Mouse (Mus musculus): ENCODE results near the gene AC124502.3.
A peak's percentile ranks its signal among the peaks of the same experiment; 100 is the strongest.
"Not testable (repeated sequence)": the region's sequence is repeated elsewhere in the genome, so short reads cannot be mapped to it uniquely, and the experiment has no call there.

AC124502.3 gene

DNA sequence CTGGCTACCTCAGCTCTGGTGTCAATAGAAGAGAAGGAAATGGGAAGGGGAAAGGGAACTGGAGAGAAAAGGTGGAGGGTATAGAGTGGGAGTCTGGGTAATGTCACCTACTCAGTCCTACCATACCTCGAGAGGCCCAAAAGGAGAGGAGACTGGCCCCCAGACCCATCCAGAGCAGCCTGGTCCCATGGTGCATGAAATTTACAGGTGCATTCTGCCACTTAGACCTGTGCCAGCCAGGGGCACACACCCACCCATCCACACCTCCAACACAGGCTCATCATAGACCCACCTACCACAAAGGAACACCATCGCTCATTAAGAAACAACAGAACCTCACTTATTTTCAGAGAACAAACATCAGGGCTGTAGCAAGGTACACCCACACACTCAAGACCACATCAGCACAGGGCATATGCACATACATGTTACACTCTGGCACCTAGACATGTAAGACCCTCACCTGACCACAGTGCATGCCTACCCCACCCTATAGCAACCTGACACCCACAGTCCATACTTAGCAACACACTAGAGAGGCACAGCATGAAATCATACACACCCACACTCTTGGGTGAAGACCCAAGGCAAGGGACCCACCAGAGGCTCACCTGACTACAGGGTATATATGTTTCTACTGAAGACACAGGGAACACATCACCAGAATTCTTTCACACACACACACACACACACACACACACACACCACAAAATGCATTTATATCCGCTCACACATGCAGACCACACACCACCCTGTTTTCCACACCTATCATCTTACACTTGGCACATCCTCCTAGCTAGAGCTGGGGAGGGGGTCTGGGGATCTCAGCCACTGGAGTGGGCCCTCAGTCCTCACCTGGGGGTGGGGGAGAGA, 45.5 kb downstream of the AC124502.3 start:
- DNase-seq (ENCODE audit: low spot score) = no peak

DNA sequence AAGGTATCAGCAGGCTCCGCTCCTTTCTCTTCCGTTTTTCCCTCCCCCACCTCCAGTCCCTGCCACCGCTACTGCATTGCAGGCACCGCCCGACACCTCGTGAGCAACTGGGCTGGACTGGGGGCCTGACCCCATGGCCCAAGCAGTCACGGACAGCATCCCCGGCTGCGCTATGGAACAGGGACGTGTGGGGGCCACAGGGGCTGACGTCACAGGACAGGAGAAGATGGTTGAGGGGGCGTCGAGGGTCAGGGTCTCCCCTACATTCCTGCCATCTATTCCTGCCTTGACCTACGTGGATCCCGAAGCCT, 46.1 kb downstream of the AC124502.3 start:
- DNase-seq (ENCODE audit: low spot score) = no peak

DNA sequence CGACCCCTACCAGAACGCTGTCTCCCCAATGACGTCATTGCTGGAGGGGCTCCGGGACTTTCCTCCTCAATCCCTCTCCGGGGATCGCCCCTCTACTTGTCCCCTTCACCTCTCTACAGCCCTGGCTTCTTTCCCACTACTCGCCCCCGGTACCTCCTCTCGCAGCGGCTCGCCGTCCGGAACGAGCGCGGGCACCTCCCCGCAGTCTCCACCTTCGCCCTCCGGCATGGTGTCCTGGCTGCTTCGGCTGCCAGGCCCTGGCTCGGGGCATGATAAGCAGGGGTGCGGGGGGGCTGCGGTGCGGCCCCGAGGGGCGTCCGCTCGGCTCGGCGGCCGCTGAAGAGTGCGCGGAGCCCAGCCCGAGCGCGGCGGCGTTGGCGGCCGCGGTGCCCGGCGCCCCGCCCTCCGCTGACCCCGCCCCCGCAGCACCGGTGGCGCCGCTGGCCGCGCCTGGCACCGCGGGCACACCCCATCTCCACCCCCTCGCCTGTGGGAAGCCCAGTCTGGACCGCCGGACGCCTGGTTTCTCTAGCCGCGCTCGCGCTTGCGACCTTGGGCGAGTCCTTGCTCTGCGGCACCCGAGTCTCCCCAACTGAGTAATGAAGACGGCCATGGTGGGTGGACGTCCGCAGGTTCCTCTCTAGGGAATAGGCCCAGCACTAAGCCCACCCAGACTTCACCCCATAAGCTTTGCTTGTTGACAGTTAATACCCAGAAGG, 46.6 kb downstream of the AC124502.3 start, which contains the start of gene Tmem151a:
Tmem151a (minus strand) TSS at position 387 of the 719 bp plus-strand sequence.
- DNase-seq (ENCODE audit: low spot score) = no peak

DNA sequence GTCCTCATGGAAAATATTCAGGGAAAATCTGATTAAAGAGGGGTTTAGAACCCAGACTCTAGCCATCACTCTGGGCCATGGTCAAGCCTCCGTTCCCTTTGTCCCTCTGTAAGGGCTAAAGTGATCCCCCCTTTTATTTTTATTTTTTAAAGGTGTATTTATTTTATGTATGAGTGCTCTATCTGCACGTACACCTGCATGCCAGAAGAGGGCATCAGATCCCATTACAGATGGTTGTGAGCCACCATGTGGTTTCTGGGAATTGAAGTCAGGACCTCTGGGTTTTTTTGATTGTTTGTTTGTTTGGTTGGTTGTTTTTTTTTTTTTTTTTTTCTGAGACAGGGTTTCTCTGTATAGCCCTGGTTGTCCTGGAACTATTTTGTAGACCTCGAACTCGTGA, 47.8 kb downstream of the AC124502.3 start:
- DNase-seq (ENCODE audit: low spot score) = not testable (repeated sequence)

DNA sequence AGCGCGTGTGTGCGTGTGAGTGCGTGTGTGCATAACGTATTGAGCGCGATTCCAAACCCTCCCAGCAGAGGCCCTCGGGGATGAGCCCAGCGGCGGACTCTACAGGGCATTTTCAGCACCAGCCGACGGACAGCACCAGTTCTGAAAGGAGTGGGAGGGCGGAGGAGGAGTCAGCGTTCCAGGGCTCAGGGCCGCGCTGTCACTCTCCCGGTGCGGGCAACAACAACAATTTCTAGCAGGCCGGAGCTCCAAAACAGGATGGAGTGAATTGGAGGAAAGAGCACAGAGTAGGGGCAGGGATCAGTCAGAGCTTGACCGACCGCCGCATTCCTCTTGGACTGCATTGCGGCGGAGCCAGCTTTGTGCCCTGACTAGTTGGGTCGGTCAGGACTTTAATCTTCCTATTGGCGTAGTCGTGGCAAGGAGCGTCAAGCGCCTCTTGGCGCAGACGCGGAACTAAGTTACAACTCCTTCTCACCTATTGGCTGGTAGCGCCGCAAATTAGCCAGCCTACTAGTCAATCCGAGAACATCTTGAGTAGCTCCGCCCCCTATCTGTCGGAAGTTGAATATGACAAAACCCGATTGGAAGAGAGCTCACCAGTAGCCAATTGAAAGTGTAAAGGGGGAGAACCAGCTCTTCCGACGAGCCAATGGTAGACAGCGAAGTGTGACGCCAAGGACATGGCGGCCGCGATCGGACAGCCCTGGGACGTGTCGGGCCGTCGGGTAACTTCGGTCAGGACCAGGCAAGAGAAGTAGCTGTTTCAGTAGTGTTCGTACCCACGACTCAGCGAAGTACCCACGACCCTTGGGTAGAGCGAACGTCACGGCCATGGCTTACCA, 49.4 kb downstream of the AC124502.3 start, which contains the start of gene Yif1a:
Yif1a (plus strand) TSS at position 655 of the 845 bp plus-strand sequence.
- peak; percentile 96 for DNase-seq (ENCODE audit: low spot score)

DNA sequence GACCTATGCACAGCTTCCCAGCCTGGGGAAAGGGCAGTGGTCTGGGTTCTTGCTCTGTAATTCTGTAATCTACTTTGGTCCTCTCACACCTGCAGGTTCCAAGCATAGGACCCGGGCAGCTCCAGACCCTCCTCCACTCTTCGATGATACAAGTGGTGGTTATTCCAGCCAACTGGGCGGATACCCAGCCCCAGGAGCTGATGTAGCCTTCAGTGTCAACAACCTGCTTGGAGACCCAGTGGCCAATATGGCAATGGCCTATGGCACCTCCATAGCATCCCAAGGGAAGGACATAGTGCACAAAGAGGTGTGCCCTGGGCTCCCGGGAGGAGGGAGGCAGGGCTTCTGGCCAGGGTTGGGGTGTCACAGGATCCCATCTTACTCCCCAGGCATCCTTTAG, 50.6 kb downstream of the AC124502.3 start:
- DNase-seq (ENCODE audit: low spot score) = no peak

DNA sequence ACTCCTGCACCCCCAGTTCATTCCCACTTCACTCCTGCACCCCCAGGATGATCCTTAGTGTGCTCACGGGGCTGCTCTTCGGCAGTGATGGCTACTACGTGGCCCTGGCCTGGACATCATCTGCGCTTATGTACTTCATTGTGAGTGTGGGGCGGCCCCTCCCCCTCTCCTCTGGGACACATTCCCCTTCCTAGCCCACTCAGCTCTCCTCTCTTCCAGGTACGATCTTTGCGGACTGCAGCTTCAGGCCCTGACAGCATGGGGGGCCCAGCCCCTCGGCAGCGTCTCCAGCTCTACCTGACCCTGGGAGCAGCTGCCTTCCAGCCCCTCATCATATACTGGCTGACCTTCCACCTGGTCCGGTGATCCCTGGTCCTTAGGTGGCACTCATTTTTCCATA, 53.4 kb downstream of the AC124502.3 start:
- no peak for DNase-seq (ENCODE audit: low spot score)

DNA sequence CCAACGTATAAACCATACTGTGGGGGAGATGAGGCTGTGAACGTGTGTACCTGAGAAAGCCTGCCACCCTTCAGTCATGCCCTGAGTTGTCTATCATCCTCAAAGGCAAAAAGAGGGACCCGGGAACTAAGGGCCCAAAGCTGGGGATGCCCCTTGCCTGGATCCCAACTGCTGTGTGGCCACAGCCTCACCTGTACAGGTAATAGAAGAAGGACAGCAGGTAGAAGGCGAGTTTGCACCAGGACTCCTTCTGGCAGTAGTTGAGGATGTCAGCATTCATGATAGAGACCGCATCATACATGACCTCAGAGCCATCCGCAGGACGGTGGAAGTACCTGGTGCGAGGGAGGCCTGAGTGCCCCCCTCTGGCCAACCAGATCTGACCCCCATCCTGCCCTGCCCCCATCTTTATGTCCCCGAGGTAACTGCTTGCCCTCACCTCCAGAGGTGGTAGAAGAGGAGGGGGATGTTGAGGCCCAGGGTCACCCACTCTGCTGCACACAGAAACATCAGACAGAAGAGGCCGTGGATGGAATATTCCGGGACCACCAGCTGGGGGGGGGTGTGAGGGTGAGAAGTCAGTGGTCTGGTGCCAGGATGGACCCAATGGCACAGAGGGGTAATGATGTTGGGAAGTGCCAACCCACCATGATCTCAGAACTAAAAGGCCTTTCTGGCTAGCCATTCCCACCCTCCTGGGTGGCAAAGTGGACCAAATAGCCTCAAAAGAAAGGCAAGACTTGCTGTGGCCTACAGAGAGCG, 55.0 kb downstream of the AC124502.3 start:
- DNase-seq (ENCODE audit: low spot score) = no peak

- peak; percentile 90 for DNase-seq (ENCODE audit: low spot score)
Measured at GRCm38 (mm10) chr19:5094243-5094632, 55.5 kb downstream of the AC124502.3 start.

GRCm38 (mm10) chr19:5094746-5095417, 56.2 kb downstream of the AC124502.3 start:
- no peak for DNase-seq (ENCODE audit: low spot score)

GRCm38 (mm10) chr19:5095887-5096474, 57.3 kb downstream of the AC124502.3 start:
- no peak for DNase-seq (ENCODE audit: low spot score)

DNA sequence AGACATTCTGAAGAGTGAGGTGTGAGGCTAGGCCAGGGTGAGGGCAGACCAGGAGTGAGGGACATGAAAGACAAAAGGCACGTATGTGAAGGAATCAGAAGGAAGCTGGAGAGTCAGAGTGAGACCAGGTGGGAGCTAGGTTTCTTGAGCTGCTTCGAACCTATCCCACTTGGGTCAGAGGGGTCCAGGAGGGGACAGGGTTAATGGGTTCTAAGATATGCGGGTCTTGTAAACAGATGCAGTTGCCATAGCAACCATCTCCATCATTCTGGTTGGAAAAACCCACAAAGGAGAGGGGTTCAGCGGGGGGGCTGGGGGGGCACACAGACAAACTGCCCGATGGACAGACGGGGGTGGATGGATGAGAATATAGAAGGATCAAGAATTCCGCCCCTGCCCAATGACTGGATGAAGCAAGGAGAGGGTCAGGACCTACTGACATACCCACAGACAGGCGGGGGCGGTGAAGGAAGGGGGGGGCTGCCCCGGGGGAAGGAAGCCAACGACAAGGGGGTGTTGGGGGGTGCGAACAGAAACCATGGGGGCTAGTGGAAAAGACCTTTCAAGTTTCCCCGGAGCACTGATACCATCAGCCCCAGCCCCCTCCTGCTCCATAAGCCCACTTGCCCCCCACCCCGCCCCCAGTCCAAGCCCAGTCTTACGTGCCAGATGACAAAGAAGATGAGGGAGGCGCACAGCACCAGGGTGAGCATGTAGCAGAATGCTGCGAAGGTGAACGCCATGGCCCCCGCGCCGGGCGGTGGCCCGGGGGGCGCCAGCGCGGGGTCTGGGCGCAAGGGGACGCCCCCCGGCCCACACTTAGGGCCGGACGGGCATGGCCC, 59.1 kb downstream of the AC124502.3 start:
- DNase-seq (ENCODE audit: low spot score) = no peak

GRCm38 (mm10) chr19:5098363-5099143, 59.9 kb downstream of the AC124502.3 start, which contains the start of gene Cnih2:
Gene Cnih2 (minus strand): TSS chr19:5098521.
- peak; percentile 66 for DNase-seq (ENCODE audit: low spot score)
